Mouse (Mus musculus) C2C12 (cell line): ENCODE measurements around the gene Smchd1.

Experiments
- CEBPB ChIP-seq: IDR thresholded peaks from one replicate; pipeline ENCODE4 v1.6.1; 2011; ENCODE audit warnings: low read depth, mild to moderate bottlenecking, control low read depth, moderate library complexity
- CTCF ChIP-seq: IDR thresholded peaks from one replicate; pipeline ENCODE4 v1.5.1; 2011; ENCODE audit not compliant: control insufficient read depth, insufficient read depth, insufficient read length
- FOSL1 ChIP-seq: IDR thresholded peaks from one replicate; pipeline ENCODE4 v1.8.0; 2011; ENCODE audit warnings: mild to moderate bottlenecking, low read length; ENCODE audit not compliant: poor library complexity, insufficient read depth, severe bottlenecking
- MAX ChIP-seq: IDR thresholded peaks from one replicate; pipeline ENCODE4 v1.6.1; 2011; ENCODE audit warnings: mild to moderate bottlenecking, control low read depth
- MYOD1 ChIP-seq: IDR thresholded peaks from one replicate; pipeline ENCODE4 v1.6.1; 2011; ENCODE audit warnings: low read depth; ENCODE audit not compliant: control insufficient read depth, insufficient read length
- MYOG ChIP-seq: IDR thresholded peaks from one replicate; pipeline ENCODE4 v1.6.1; 2011; ENCODE audit not compliant: control insufficient read depth, insufficient read length; ENCODE audit errors: extremely low read depth
- USF1 ChIP-seq: IDR thresholded peaks from one replicate; pipeline ENCODE4 v1.6.1; 2011; ENCODE audit warnings: low read depth, mild to moderate bottlenecking, control low read depth, moderate library complexity

GRCm38 (mm10) chr17:71319361-71319760, 155.8 kb downstream of the Smchd1 start:
- TF ChIP-seq CTCF (no peak), MAX (no peak), USF1 (no peak), MYOG (no peak), CEBPB (peak; percentile 52), MYOD1 (no peak), FOSL1 (no peak)
